Mouse (Mus musculus): Measurements from ENCODE around the gene Rbm6. TPM values are rescaled to one million over a fixed set of nuclear protein-coding genes. Genes with fewer than 3 reads are reported as not detected.

Rbm6 gene
- polyA plus RNA-seq, 1 experiment from 2014 or later, result 51.3 TPM

DNA sequence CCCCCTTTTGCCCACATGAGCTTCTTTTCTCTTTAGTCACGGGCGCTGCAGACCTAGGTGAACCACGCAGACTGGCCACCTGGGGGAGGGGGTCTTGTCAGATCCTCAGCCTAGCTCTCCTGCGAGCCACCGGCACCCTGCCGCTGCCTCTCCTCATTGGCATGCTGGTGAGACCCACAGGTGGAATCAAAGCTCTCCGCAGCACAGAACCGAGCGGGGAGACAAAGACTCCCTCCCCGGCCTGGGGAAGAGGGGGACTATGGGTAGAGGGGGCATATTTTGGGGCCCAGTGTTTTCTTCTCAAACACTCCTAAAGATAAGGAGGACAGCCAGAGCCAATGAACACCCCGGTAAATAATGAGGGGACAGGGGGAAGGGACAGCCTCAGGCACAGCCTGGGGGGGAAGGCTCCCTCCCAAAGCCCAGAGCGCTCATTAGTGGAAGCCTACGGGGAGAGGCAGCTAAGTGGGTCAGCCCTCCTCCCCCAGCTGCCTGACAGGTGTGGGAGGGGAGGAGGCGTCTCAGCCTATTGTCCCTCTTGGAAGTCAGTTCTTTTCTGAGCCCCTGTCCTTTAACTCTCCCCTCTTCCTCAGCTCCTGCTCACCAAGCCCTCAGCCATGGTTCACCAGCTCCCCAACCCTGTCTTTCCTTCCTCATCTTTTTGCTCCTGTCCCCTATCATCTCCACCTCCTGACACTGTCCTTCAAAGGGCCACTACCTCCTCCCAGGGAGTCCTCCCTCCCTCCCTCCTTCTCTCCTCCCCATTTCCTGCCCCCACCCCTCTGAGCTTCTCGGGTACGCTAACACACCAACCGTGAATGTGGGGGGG lies 137.5 kb downstream of the Rbm6 start:
- H3K4me3 ChIP-seq (ENCODE audit: low read depth, low read length), result peak overlapping the region; percentile 16
- no peak overlapping the region for H3K27ac ChIP-seq (ENCODE audit: low read depth, low read length)
- H3K4me2 ChIP-seq, result peak overlapping the region; percentile 45
- 0 out of 2 replicates have a peak overlapping the region, but pooled peaks have one; percentile 22 for H3K9ac ChIP-seq (ENCODE audit: low read depth, low read length)
- no peak for ATAC-seq (replicated peaks; ENCODE audit: insufficient number of reproducible peaks, low FRiP score, low TSS enrichment)
- H3K9me3 ChIP-seq (replicated peaks; ENCODE audit: control insufficient read depth, low read length), result no peaks in the 10 kb centered on the region
- peaks cover 18% of the 10 kb centered on the region for H3K4me1 ChIP-seq (ENCODE audit: control insufficient read depth, insufficient read depth, low read length)
- H3K27me3 ChIP-seq (ENCODE audit: control insufficient read depth, insufficient read depth, low read length), result peaks cover 24% of the 10 kb centered on the region
- WGBS (ENCODE audit: insufficient replicate concordance), result 4% methylated on average over 16 of the region's 17 CpGs
- H3K36me3 ChIP-seq (ENCODE audit: control insufficient read depth, insufficient read depth, low read length), result peaks cover 11% of the 10 kb centered on the region

GRCm38 (mm10) chr9:107734567-107734971 lies 138.5 kb downstream of the Rbm6 start:
- no peak overlapping the region for H3K4me2 ChIP-seq
- ATAC-seq (replicated peaks; ENCODE audit: insufficient number of reproducible peaks, low FRiP score, low TSS enrichment), result no peak
- 17% methylated on average over 7 of the region's 7 CpGs for WGBS (ENCODE audit: insufficient replicate concordance)
- H3K9ac ChIP-seq (ENCODE audit: low read depth, low read length), result no peak overlapping the region
- H3K27me3 ChIP-seq (ENCODE audit: control insufficient read depth, insufficient read depth, low read length), result peaks cover 24% of the 10 kb centered on the region
- H3K4me1 ChIP-seq (ENCODE audit: control insufficient read depth, insufficient read depth, low read length), result peaks cover 18% of the 10 kb centered on the region
- H3K36me3 ChIP-seq (ENCODE audit: control insufficient read depth, insufficient read depth, low read length), result peaks cover 4% of the 10 kb centered on the region
- no peak overlapping the region for H3K27ac ChIP-seq (ENCODE audit: low read depth, low read length)
- no peak overlapping the region for H3K4me3 ChIP-seq (ENCODE audit: low read depth, low read length)
- no peaks in the 10 kb centered on the region for H3K9me3 ChIP-seq (replicated peaks; ENCODE audit: control insufficient read depth, low read length)

- peaks cover 3% of the 10 kb centered on the region for H3K27me3 ChIP-seq (ENCODE audit: control insufficient read depth, insufficient read depth, low read length)
- H3K9ac ChIP-seq (ENCODE audit: low read depth, low read length), result no peak overlapping the region
- H3K4me2 ChIP-seq, result no peak overlapping the region
- H3K9me3 ChIP-seq (replicated peaks; ENCODE audit: control insufficient read depth, low read length), result no peaks in the 10 kb centered on the region
- no peak overlapping the region for H3K4me3 ChIP-seq (ENCODE audit: low read depth, low read length)
- peaks cover 16% of the 10 kb centered on the region for H3K4me1 ChIP-seq (ENCODE audit: control insufficient read depth, insufficient read depth, low read length)
- WGBS (ENCODE audit: insufficient replicate concordance), result 62% methylated on average over 3 of the region's 3 CpGs
- H3K27ac ChIP-seq (ENCODE audit: low read depth, low read length), result no peak overlapping the region
- no peaks in the 10 kb centered on the region for H3K36me3 ChIP-seq (ENCODE audit: control insufficient read depth, insufficient read depth, low read length)
- no peak for ATAC-seq (replicated peaks; ENCODE audit: insufficient number of reproducible peaks, low FRiP score, low TSS enrichment)
Measured at GRCm38 (mm10) chr9:107729709-107730108, 143.3 kb downstream of the Rbm6 start.

- no peak for ATAC-seq (replicated peaks; ENCODE audit: insufficient number of reproducible peaks, low FRiP score, low TSS enrichment)
- 35% methylated on average over 6 of the region's 6 CpGs for WGBS (ENCODE audit: insufficient replicate concordance)
- Histone ChIP-seq H3K36me3 (ENCODE audit: control insufficient read depth, insufficient read depth, low read length) (no peaks in the 10 kb centered on the region), H3K27ac (ENCODE audit: low read depth, low read length) (no peak overlapping the region), H3K4me3 (ENCODE audit: low read depth, low read length) (no peak overlapping the region), H3K27me3 (ENCODE audit: control insufficient read depth, insufficient read depth, low read length) (no peaks in the 10 kb centered on the region; the same call in 1 of the 2 replicates), H3K4me1 (ENCODE audit: control insufficient read depth, insufficient read depth, low read length) (peaks cover 15% of the 10 kb centered on the region), H3K9ac (ENCODE audit: low read depth, low read length) (no peak overlapping the region), H3K9me3 (replicated peaks; ENCODE audit: control insufficient read depth, low read length) (no peaks in the 10 kb centered on the region), H3K4me2 (no peak overlapping the region)
Measured at GRCm38 (mm10) chr9:107728919-107729670, 143.9 kb downstream of the Rbm6 start.

- Histone ChIP-seq H3K27ac (ENCODE audit: low read depth, low read length) (no peak overlapping the region), H3K9me3 (replicated peaks; ENCODE audit: control insufficient read depth, low read length) (no peaks in the 10 kb centered on the region), H3K9ac (ENCODE audit: low read depth, low read length) (no peak overlapping the region), H3K4me2 (no peak overlapping the region), H3K4me1 (ENCODE audit: control insufficient read depth, insufficient read depth, low read length) (peaks cover 30% of the 10 kb centered on the region), H3K27me3 (ENCODE audit: control insufficient read depth, insufficient read depth, low read length) (peaks cover 13% of the 10 kb centered on the region), H3K36me3 (ENCODE audit: control insufficient read depth, insufficient read depth, low read length) (no peaks in the 10 kb centered on the region), H3K4me3 (ENCODE audit: low read depth, low read length) (no peak overlapping the region)
- WGBS (ENCODE audit: insufficient replicate concordance), result 57% methylated on average over 3 of the region's 3 CpGs
- no peak for ATAC-seq (replicated peaks; ENCODE audit: insufficient number of reproducible peaks, low FRiP score, low TSS enrichment)
Measured at GRCm38 (mm10) chr9:107727041-107727440, 146.0 kb downstream of the Rbm6 start.

- no peak overlapping the region for H3K27ac ChIP-seq (ENCODE audit: low read depth, low read length)
- H3K36me3 ChIP-seq (ENCODE audit: control insufficient read depth, insufficient read depth, low read length), result no peaks in the 10 kb centered on the region
- H3K4me2 ChIP-seq, result no peak overlapping the region
- no peak overlapping the region for H3K4me3 ChIP-seq (ENCODE audit: low read depth, low read length)
- H3K9ac ChIP-seq (ENCODE audit: low read depth, low read length), result no peak overlapping the region
- H3K4me1 ChIP-seq (ENCODE audit: control insufficient read depth, insufficient read depth, low read length), result peaks cover 30% of the 10 kb centered on the region
- ATAC-seq (replicated peaks; ENCODE audit: insufficient number of reproducible peaks, low FRiP score, low TSS enrichment), result no peak
- WGBS (ENCODE audit: insufficient replicate concordance), result 94% methylated on average over 1 of the region's 1 CpGs
- H3K9me3 ChIP-seq (replicated peaks; ENCODE audit: control insufficient read depth, low read length), result no peaks in the 10 kb centered on the region
- peaks cover 13% of the 10 kb centered on the region for H3K27me3 ChIP-seq (ENCODE audit: control insufficient read depth, insufficient read depth, low read length)
Measured at GRCm38 (mm10) chr9:107724796-107725195, 148.2 kb downstream of the Rbm6 start.

GRCm38 (mm10) chr9:107723794-107724531 lies 149.1 kb downstream of the Rbm6 start:
- peak; percentile 39; the same call in 1 of the 2 replicates for ATAC-seq (replicated peaks; ENCODE audit: insufficient number of reproducible peaks, low FRiP score, low TSS enrichment)
- Histone ChIP-seq H3K27me3 (ENCODE audit: control insufficient read depth, insufficient read depth, low read length) (peaks cover 13% of the 10 kb centered on the region), H3K4me3 (ENCODE audit: low read depth, low read length) (no peak overlapping the region), H3K4me2 (peak overlapping the region; percentile 55), H3K27ac (ENCODE audit: low read depth, low read length) (no peak overlapping the region), H3K9ac (ENCODE audit: low read depth, low read length) (0 out of 2 replicates have a peak overlapping the region, but pooled peaks have one; percentile 22), H3K4me1 (ENCODE audit: control insufficient read depth, insufficient read depth, low read length) (peaks cover 25% of the 10 kb centered on the region), H3K9me3 (replicated peaks; ENCODE audit: control insufficient read depth, low read length) (no peaks in the 10 kb centered on the region), H3K36me3 (ENCODE audit: control insufficient read depth, insufficient read depth, low read length) (no peaks in the 10 kb centered on the region)
- 3% methylated on average over 11 of the region's 11 CpGs for WGBS (ENCODE audit: insufficient replicate concordance)
